Mouse (Mus musculus): ENCODE measurements at regions not wholly inside any gene's neighbourhood (a gene's known extent, or its start where the extent isn't known, plus 50 kb on each side); places are given as distances from the start of the nearest gene placed in this dataset.

DNA sequence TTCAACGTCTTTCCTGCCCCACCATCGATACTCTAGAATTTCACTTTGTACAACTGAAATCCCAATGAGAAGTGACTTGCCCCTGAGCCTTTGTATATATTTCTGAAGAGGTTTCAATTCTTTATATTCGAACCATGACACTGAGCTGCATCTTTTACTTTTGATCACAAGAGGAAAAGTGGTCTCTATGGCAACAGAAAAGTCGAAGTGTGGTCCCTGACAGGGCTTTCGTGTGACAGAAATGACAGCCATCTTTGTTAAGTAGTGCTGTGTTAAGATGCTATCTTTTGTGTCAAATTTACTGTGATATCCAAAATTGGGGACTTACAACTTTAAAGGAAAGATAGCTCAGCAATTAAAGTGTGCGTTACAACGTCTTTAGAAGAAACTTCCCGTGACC is 412.1 kb upstream of the Itga1 start:
- no peak for ATAC-seq
- H3K4me3 ChIP-seq (replicated peaks), result no peak overlapping the region
- no peaks in the 10 kb centered on the region for H3K9me3 ChIP-seq
- H3K4me1 ChIP-seq (replicated peaks), result 0 out of 2 replicates have a peak, but pooled peaks cover 5% of the 10 kb centered on the region
- 28% methylated on average over 8 of the region's 8 CpGs for WGBS
- H3K4me2 ChIP-seq (replicated peaks), result no peak overlapping the region
- H3K36me3 ChIP-seq, result no peaks in the 10 kb centered on the region
- no peak overlapping the region for H3K9ac ChIP-seq (replicated peaks)
- no peaks in the 10 kb centered on the region for H3K27me3 ChIP-seq
- H3K27ac ChIP-seq, result no peak overlapping the region

GRCm38 (mm10) chr13:115512214-115512613 is 410.4 kb upstream of the Itga1 start:
- no peaks in the 10 kb centered on the region for H3K36me3 ChIP-seq
- no peak overlapping the region for H3K9ac ChIP-seq (replicated peaks)
- no peak overlapping the region for H3K27ac ChIP-seq
- no peak for ATAC-seq
- no peak overlapping the region for H3K4me2 ChIP-seq (replicated peaks)
- no peaks in the 10 kb centered on the region for H3K9me3 ChIP-seq
- H3K4me1 ChIP-seq (replicated peaks), result 0 out of 2 replicates have a peak, but pooled peaks cover 5% of the 10 kb centered on the region
- no peaks in the 10 kb centered on the region for H3K27me3 ChIP-seq
- H3K4me3 ChIP-seq (replicated peaks), result no peak overlapping the region

DNA sequence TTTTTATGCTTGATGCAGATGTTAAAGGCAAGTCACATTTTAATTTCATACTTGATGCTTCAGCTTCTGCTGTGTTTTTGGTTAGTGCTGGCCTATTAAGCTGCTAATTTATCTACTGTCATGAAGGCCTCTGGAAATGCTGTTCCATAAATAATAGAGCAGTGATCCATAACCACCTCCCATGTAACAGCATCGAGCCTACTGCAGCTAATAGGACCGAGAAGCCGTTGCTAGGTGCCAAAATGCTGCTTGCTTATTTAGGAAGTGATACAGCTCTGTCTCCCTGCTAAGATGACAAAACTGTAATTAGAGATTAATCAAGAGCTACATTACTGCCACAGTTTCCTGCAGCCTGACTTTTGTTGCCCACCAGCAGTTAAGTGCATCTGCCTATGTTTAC is 406.9 kb upstream of the Itga1 start:
- no peak; the same call in 1 of the 2 replicates for ATAC-seq
- Histone ChIP-seq H3K4me3 (replicated peaks) (no peak overlapping the region), H3K9me3 (no peaks in the 10 kb centered on the region), H3K9ac (replicated peaks) (no peak overlapping the region), H3K27ac (no peak overlapping the region), H3K36me3 (no peaks in the 10 kb centered on the region), H3K27me3 (no peaks in the 10 kb centered on the region), H3K4me1 (replicated peaks) (no peaks in the 10 kb centered on the region), H3K4me2 (replicated peaks) (no peak overlapping the region)
- WGBS, result 44% methylated on average over 3 of the region's 3 CpGs

GRCm38 (mm10) chr13:115494399-115494798 is 392.6 kb upstream of the Itga1 start:
- H3K4me1 ChIP-seq (replicated peaks), result no peaks in the 10 kb centered on the region
- H3K9ac ChIP-seq (replicated peaks), result no peak overlapping the region
- no peaks in the 10 kb centered on the region for H3K9me3 ChIP-seq
- ATAC-seq, result no peak
- no peaks in the 10 kb centered on the region for H3K36me3 ChIP-seq
- H3K27me3 ChIP-seq, result no peaks in the 10 kb centered on the region
- 69% methylated on average over 4 of the region's 4 CpGs for WGBS
- no peak overlapping the region for H3K27ac ChIP-seq
- H3K4me2 ChIP-seq (replicated peaks), result no peak overlapping the region
- no peak overlapping the region for H3K4me3 ChIP-seq (replicated peaks)

DNA sequence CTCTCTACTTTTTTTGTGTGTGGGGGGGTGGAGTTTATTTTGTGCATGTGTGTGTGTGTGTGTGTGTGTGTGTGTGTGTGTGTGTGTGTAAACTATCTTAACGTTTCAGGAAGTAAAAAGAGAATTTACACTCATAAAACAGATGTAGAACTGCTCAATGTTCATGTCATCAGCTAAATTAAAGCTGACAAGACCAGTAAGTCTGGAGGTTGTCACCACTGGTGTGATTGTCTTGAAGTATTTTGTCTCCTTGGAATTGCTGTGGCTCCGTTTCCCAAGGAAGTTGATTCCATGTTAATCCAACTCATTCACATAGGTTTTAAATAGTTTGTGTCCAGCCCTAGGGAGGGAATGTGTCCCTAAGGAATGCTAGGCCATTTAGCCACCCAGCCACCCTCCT is 374.1 kb upstream of the Itga1 start:
- no peak overlapping the region for H3K9ac ChIP-seq (replicated peaks)
- WGBS, result 39% methylated on average over 2 of the region's 2 CpGs
- ATAC-seq, result no peak

DNA sequence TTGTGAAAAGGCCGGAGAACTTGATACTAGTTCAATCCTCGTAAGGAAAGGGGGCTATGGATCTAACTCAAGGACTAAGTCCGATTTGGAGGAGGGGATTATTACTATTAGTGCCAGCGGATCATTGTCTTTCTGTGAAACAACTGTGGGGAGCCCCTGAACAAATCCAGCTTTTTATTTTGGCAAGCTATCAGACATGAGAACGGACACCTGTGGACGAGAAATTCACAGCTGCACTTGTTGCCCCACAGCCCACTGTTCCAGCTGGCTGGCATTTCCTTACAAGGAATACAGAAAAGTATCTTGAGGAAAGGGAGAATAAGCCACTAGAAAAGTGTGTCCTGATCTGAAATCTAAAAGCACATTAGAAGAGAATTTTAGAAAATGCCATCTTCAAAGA is 363.9 kb upstream of the Itga1 start:
- 77% methylated on average over 6 of the region's 6 CpGs for WGBS
- Histone ChIP-seq H3K9ac (replicated peaks) (no peak overlapping the region), H3K36me3 (no peaks in the 10 kb centered on the region), H3K4me3 (replicated peaks) (no peak overlapping the region), H3K9me3 (no peaks in the 10 kb centered on the region), H3K4me2 (replicated peaks) (no peak overlapping the region), H3K27ac (no peak overlapping the region), H3K27me3 (no peaks in the 10 kb centered on the region), H3K4me1 (replicated peaks) (no peaks in the 10 kb centered on the region)
- no peak for ATAC-seq

More for the DNA sequence above, 374.1 kb upstream of the Itga1 start:
- Histone ChIP-seq H3K27me3 (no peaks in the 10 kb centered on the region), H3K36me3 (no peaks in the 10 kb centered on the region), H3K4me1 (replicated peaks) (no peaks in the 10 kb centered on the region), H3K4me3 (replicated peaks) (no peak overlapping the region), H3K27ac (no peak overlapping the region), H3K9me3 (no peaks in the 10 kb centered on the region), H3K4me2 (replicated peaks) (no peak overlapping the region)

GRCm38 (mm10) chr13:115451244-115451643 is 349.5 kb upstream of the Itga1 start:
- Histone ChIP-seq H3K27ac (no peak overlapping the region), H3K27me3 (peaks cover 7% of the 10 kb centered on the region), H3K9ac (replicated peaks) (no peak overlapping the region), H3K9me3 (no peaks in the 10 kb centered on the region), H3K4me2 (replicated peaks) (no peak overlapping the region), H3K36me3 (no peaks in the 10 kb centered on the region), H3K4me1 (replicated peaks) (no peaks in the 10 kb centered on the region), H3K4me3 (replicated peaks) (no peak overlapping the region)
- 13% methylated on average over 1 of the region's 1 CpGs for WGBS
- no peak for ATAC-seq

- peak overlapping the region; percentile 33 for H3K4me2 ChIP-seq (replicated peaks)
Measured at GRCm38 (mm10) chr13:115427091-115428033, 325.6 kb upstream of the Itga1 start.

DNA sequence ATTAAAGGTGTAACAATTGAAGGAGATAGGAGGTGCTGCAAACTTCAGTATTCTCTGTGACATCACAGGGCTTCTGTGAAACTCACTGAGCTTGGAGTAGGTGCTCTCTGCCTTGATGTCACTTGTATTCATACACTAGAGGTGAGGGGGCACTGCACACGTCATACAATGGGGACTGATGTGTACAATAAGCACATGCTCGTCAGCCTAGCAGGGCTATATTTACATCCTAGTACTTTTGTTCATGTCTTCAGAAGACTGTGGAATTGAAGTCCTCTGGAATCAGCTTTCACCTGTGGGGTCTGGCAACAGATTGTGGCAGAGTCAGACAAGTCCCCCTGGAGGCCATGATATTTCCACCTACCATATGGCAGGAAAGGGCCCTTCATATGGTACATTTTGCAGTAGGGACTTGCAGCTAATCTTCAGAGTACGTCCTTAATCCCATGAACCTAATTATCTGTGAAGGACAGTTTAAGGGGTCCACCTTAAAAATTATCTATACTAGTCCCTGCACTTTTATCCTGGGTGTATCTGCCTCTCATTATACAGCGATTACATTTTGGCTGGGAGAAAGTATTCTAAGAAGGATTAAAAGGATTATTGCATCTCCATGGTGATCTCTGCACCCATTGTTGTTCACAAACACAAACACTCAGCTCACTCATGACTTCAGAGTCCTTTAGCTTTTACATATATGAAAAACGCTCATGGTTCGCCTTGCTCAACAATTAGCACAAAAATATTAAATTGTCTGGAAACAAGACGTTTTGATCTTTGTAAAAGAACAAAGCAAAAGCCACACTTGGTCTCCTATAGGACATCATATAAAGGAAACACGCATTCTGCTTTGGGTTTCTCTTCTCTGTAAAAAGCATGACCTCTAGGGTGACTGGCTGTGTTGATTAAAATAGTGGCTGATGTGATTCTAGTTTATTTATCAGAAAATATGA is 324.1 kb upstream of the Itga1 start:
- Histone ChIP-seq H3K9me3 (no peaks in the 10 kb centered on the region), H3K36me3 (no peaks in the 10 kb centered on the region), H3K4me1 (replicated peaks) (peaks cover 23% of the 10 kb centered on the region), H3K27ac (no peak overlapping the region), H3K27me3 (peaks cover 41% of the 10 kb centered on the region), H3K4me2 (replicated peaks) (no peak overlapping the region), H3K9ac (replicated peaks) (no peak overlapping the region), H3K4me3 (replicated peaks) (no peak overlapping the region)
- 17% methylated on average over 8 of the region's 8 CpGs for WGBS
- ATAC-seq, result peak; percentile 62

More at GRCm38 (mm10) chr13:115427091-115428033, 325.6 kb upstream of the Itga1 start:
- peak; percentile 85 for ATAC-seq
- 12% methylated on average over 12 of the region's 12 CpGs for WGBS
- peaks cover 41% of the 10 kb centered on the region for H3K27me3 ChIP-seq
- no peaks in the 10 kb centered on the region for H3K36me3 ChIP-seq
- H3K27ac ChIP-seq, result 0 out of 2 replicates have a peak overlapping the region, but pooled peaks have one; percentile 14
- H3K9ac ChIP-seq (replicated peaks), result no peak overlapping the region
- no peaks in the 10 kb centered on the region for H3K9me3 ChIP-seq
- no peak overlapping the region for H3K4me3 ChIP-seq (replicated peaks)
- peaks cover 20% of the 10 kb centered on the region for H3K4me1 ChIP-seq (replicated peaks)

- peaks cover 23% of the 10 kb centered on the region for H3K4me1 ChIP-seq (replicated peaks)
- no peak overlapping the region for H3K4me3 ChIP-seq (replicated peaks)
- no peak overlapping the region for H3K9ac ChIP-seq (replicated peaks)
- no peaks in the 10 kb centered on the region for H3K36me3 ChIP-seq
- no peak overlapping the region for H3K4me2 ChIP-seq (replicated peaks)
- peaks cover 30% of the 10 kb centered on the region for H3K27me3 ChIP-seq
- H3K27ac ChIP-seq, result no peak overlapping the region
- ATAC-seq, result no peak
- WGBS, result 72% methylated on average over 3 of the region's 3 CpGs
- H3K9me3 ChIP-seq, result no peaks in the 10 kb centered on the region
Measured at GRCm38 (mm10) chr13:115423761-115424160, 322.0 kb upstream of the Itga1 start.

DNA sequence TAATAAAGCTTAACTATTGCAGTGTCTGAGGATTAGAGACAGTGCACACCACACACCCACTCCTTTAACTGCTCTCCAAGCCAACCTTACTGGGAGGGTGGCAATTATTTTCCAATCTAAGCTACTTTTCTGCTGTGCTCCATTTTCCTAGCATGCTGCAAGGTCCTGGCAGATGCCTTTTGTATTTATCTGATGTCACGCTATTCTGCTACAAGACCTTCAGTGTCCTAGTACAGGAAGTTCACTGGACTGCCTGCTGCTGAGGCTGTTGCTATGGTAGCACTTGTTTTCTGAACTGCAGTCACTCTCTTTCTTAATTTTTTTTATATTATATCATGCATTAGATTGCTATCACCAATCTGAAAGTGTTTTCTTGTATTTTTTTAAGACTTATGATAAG is 319.7 kb upstream of the Itga1 start:
- H3K4me2 ChIP-seq (replicated peaks), result no peak overlapping the region
- no peaks in the 10 kb centered on the region for H3K36me3 ChIP-seq
- no peaks in the 10 kb centered on the region for H3K9me3 ChIP-seq
- peak; percentile 81 for ATAC-seq
- peaks cover 37% of the 10 kb centered on the region for H3K27me3 ChIP-seq
- H3K4me1 ChIP-seq (replicated peaks), result peaks cover 13% of the 10 kb centered on the region
- no peak overlapping the region for H3K27ac ChIP-seq
- 3% methylated on average over 1 of the region's 1 CpGs for WGBS
- H3K9ac ChIP-seq (replicated peaks), result no peak overlapping the region
- no peak overlapping the region for H3K4me3 ChIP-seq (replicated peaks)

DNA sequence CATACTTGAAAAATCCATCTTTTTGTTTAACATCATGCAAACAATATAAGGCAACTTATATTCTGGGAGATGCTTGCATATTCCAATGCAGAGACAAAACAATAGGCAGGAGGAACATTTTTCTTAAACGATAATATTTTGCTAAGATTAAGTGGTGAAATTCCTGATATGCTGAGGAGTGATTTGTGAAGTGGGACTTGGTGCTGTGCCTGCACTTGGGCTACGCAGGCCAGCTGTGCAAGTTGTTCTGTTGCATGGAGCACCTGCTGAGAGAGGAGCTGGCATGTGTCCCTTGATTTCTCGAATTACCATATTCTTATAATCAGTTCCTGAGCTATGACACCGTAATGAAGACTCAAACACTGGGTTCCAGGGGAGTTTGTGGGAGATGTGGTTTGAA is 316.1 kb upstream of the Itga1 start:
- H3K4me1 ChIP-seq (replicated peaks), result peaks cover 3% of the 10 kb centered on the region; the same call in 1 of the 2 replicates

More for the DNA sequence above, 316.1 kb upstream of the Itga1 start:
- H3K9me3 ChIP-seq, result no peaks in the 10 kb centered on the region
- H3K27me3 ChIP-seq, result peaks cover 28% of the 10 kb centered on the region
- no peak overlapping the region for H3K4me2 ChIP-seq (replicated peaks)
- no peak overlapping the region for H3K27ac ChIP-seq
- no peak overlapping the region for H3K9ac ChIP-seq (replicated peaks)
- H3K36me3 ChIP-seq, result no peaks in the 10 kb centered on the region
- H3K4me3 ChIP-seq (replicated peaks), result no peak overlapping the region
- no peak for ATAC-seq
- 61% methylated on average over 4 of the region's 4 CpGs for WGBS
